Mouse (Mus musculus): ENCODE data around the gene Aff3.

Aff3 gene

GRCm38 (mm10) chr1:38664777-38665176, at the start of gene Aff3:
Aff3 (minus strand) TSS chr1:38664955.
- CTCF ChIA-PET = interaction anchor here (0.5 to 0.9 kb wide), 2 partner anchors 38 to 449 kb away, joined by 3 to 4 read pairs; no protein-coding TSS in a partner anchor

DNA sequence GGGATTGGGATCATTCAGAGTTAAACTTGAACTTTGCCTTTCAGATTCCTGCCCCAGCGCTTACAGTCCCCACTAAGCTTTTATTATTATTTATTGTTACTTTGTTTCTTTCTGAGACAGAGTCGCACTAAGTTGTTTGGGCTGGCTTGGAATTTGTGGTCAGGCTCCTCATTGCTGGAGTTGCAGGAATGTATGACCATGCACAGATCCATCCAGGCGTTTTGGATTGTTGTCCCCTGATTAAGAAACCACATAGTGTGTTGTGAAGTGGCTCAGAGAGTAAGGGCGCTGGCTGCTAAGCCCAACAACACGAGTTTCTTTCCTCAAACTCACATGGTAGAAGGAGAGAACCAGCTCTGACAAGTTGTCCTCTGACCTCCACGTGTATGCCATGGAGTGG, 35.9 kb upstream of the Aff3 start:
- CTCF ChIA-PET = no interaction called here

GRCm38 (mm10) chr1:38699244-38699643, 34.5 kb upstream of the Aff3 start:
- CTCF ChIA-PET = no interaction called here

DNA sequence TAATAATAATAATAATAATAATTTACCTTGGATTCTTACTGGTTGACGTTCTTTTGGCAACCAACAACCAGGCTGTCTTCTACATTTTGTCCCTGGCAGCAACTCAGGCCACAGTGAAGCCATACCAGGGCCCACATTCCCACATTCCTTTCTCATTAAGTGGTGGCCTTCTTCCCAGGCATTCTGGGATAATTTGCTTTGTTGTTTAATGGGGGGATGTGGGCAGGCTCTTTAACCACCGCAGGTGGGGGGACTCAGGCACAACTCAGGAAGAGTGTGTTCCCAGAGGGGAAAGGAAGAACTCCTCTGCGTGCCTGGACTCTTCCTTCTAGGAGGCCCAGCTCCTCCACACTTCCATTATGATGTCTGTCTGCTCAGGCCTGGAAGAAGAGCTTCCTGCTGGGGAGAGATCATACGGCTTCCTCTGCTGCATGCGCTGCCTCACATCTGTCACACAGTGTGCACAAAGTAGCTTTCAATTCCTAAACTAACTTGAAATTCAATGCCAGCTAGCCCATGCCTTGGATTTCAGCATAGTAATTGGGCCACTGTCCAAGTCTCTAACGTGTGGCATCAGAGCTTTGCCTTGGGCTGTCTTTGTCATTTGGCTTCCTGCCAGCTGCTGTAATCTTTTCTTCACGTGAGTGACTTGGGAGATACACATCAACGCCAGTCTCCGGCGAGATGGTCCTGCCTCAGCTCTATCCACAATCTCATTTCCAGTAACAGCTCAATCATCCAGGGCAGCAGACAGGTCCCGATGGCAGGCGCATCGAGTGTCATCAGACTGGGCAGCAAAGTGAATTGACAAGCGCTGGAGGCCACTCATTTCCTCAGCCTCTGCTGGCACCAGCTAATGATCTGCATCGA, 31.3 kb upstream of the Aff3 start:
- CTCF ChIA-PET = interaction anchor here (0.7 kb wide), 1 partner anchor 193 kb away, joined by 3 read pairs; no protein-coding TSS in a partner anchor

GRCm38 (mm10) chr1:38695089-38695811, 30.5 kb upstream of the Aff3 start:
- CTCF ChIA-PET = no interaction called here

DNA sequence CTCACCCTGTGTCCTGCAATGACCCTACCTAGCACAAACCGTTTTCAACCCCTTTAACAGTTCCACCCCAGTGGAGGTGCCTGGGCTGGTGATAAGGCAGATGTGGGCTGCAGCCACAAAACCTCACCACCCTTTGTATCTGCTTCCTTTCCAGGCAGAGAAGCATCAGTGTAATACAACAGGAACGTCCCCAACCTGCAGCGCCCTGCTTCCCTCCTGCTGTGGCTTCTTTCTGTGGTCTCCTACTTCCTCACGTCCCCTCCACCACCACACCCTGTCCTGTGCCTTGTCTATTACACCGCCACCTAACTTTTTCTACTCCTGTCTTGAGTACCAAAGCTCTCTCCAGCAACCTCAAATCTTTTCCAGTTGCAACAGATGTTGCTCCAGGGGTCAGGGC, 29.4 kb upstream of the Aff3 start:
- CTCF ChIA-PET = no interaction called here

DNA sequence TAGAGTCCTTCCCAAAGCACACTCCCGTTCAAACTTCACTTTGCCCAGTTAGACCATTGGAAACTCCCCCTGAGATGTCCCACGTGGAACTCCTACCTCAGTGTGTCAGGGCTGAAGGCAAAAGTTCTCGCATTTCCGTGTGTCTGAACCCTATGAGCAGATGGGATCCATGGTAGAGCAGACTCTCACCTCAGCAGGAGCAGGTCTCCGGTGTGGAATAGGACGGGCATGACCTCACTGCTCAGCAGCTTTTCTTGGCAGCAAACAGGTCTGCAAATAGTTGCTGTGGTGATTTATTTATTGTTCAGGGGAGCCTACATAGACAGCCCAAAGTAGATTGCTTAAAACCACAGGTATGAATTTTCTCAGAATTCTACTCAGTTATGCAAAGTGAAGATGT, 25.7 kb upstream of the Aff3 start:
- CTCF ChIA-PET = no interaction called here

DNA sequence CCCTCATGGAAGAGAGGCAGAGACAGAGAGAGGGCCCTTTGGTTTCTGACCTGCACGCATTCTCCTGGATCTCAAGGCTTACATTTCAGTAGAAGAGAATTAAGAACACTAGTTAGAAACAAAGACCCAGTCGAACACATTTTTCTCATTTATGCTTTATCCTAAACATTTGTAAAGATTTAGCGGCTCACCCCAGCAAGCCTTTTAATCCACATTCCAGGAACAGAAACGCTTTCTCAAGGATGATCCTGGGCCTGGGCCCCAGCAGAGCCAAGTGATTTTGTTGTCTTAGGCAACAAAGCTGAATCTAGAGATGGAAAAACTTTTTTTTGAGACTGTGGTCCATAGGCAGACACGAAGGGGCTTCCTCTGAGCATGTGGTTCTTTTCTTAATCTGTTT, 23.5 kb upstream of the Aff3 start:
- CTCF ChIA-PET = no interaction called here

GRCm38 (mm10) chr1:38685706-38686105, 21.0 kb upstream of the Aff3 start:
- CTCF ChIA-PET = no interaction called here

- CTCF ChIA-PET = interaction anchor here (0.6 kb wide), 1 partner anchor 56 kb away, joined by 4 read pairs; no protein-coding TSS in a partner anchor
Observed at GRCm38 (mm10) chr1:38683158-38683721, 18.5 kb upstream of the Aff3 start.

DNA sequence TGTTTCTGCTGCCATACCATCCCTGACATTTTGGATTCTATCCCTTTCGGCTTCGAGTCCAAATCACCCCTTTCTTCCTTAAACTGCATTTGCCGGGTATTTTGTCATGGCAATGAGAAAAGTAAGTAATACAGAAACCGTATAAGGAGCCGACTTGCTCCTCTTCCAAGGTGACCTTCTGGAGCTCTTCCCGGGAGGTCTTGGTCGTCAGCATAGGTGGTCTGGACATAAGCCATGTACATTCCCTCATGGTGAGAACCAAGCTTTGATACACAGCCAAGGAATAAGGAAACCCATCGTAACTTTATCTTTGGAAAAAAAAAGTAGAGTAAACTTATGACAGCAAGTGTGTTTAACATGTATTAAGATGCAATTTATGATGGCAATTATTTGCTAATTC, 15.1 kb upstream of the Aff3 start:
- CTCF ChIA-PET = no interaction called here

DNA sequence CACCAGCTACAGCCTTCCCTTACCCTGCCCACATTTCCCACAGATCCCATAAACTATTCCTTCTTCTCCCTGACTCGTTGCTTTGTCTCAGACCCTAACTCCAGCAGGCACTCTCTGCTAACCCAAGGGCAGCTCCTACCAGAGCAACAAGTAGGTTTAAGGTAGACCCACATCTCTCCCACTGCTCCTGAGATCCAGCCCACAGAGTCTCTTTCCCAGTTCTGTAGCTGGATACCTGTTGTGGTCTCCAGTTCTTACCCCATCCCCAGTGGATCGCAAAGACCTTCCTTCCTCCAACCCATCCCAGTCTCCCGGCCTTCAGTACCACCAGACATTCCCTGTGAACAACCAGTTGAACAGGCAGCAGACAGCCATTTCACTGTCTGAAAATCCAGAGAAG, 7.0 kb upstream of the Aff3 start:
- CTCF ChIA-PET = interaction anchor here (0.5 kb wide), 1 partner anchor 125 kb away, joined by 4 read pairs; no protein-coding TSS in a partner anchor

DNA sequence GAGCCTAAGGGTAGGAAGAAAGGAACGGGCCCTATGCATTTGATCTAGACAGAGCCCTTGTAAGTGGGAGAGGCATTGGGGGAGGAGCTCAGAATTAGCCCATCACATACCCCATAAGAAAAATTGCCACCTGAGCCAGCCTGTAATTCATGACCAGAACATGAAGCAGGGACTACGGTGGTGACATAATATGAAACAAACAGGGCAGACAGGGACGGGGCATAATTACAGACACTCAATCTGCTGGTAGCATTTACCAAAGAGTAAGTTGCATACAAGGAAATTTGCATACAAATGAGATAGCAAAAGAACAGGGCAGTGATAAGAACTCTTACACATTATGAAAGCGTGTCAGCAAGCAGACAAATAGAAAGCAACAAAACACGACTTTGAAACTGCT, 6.3 kb upstream of the Aff3 start:
- CTCF ChIA-PET = interaction anchor here (0.5 kb wide), 1 partner anchor 125 kb away, joined by 4 read pairs; no protein-coding TSS in a partner anchor

GRCm38 (mm10) chr1:38668327-38668726, 3.6 kb upstream of the Aff3 start:
- CTCF ChIA-PET = no interaction called here

- CTCF ChIA-PET = interaction anchor here (0.7 kb wide), 1 partner anchor 779 kb away, joined by 8 read pairs; no protein-coding TSS in a partner anchor
Observed at GRCm38 (mm10) chr1:38667892-38668291, 3.1 kb upstream of the Aff3 start.

DNA sequence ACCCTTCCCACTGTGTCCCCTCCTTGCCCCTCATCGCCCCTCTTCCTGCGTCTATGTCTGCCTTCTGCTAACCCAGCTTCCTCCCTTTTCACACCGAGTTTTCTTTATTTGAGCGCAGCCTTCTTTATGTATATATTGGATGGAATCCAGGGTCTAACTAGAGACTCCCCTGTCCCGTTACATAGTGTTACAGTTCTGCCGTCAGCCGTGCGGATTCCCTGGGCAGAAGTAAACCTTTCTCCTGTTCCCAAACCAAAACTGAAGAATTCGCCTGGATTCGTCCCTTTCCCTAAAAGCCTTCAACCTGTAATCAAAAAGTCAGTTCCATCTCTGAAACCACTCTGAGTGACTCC, 2.0 kb upstream of the Aff3 start:
- CTCF ChIA-PET = no interaction called here

- CTCF ChIA-PET = interaction anchor here (0.7 kb wide), 1 partner anchor 121 kb away, joined by 3 read pairs; no protein-coding TSS in a partner anchor
Observed at GRCm38 (mm10) chr1:38666111-38666765, 1.5 kb upstream of the Aff3 start.

DNA sequence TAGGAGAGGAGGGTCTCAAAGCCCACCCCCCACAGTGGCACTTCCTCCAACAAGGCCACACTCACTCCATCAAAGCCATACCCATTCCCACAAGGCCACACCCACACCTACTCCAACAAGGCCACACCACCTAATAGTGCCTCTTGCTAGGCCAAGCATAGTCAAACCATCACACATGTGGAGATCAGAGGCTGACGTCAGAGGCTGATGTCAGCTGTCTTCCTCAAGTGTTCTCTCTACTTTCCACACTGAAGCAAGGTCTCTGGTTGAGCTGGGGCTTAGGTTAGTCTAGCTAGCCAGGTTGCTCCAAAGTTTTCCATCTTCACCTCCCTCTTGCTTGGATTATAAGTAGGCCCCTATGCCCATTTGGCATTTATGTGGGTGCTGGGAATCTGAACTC, 856 bp upstream of the Aff3 start:
- CTCF ChIA-PET = interaction anchor here (0.7 kb wide), 1 partner anchor 120 kb away, joined by 3 read pairs; no protein-coding TSS in a partner anchor

- CTCF ChIA-PET = interaction anchor here (0.5 to 0.9 kb wide), 3 partner anchors 9 to 449 kb away, joined by 3 to 4 read pairs (median 3); no protein-coding TSS in a partner anchor
Observed at GRCm38 (mm10) chr1:38664261-38664660, 494 bp downstream of the Aff3 start.

GRCm38 (mm10) chr1:38662616-38663193, 2.0 kb downstream of the Aff3 start:
- CTCF ChIA-PET = interaction anchor here (0.6 kb wide), 1 partner anchor 49 kb away, joined by 5 read pairs; no protein-coding TSS in a partner anchor

- CTCF ChIA-PET = no interaction called here
Observed at GRCm38 (mm10) chr1:38658933-38659553, 5.7 kb downstream of the Aff3 start.

Measured in spleen, embryonic (tissue).